Mouse (Mus musculus) MEL (cell line): ENCODE measurements around the gene Gm17622. TPM values are rescaled to one million over a fixed set of nuclear protein-coding genes. Genes with fewer than 3 reads are reported as not detected.

Source experiments
- DNase-seq: peaks from one replicate; pipeline ENCODE4 v3.0.0; 2011; ENCODE audit warnings: low read depth, low spot score
- H3K27ac ChIP-seq: 2 replicates; pipeline ENCODE4 v1.5.1; 2012; ENCODE audit warnings: low read depth, mild to moderate bottlenecking, control low read depth, low read length, moderate library complexity; ENCODE audit not compliant: control insufficient read depth
- H3K27me3 ChIP-seq, 2 experiments: fragments of 150-350 bp in 1 of 2; sonication (generic) in 1 of 2; 2 replicates each; pipeline ENCODE4 v1.6.1; 2012; ENCODE audit warnings: low read length in 2 of 2, mild to moderate bottlenecking in 2 of 2, improper control_type of control experiment in 1 of 2, moderate library complexity in 1 of 2; ENCODE audit not compliant: insufficient read depth in 2 of 2, control insufficient read depth in 1 of 2
- H3K36me3 ChIP-seq, 2 experiments: 2 replicates each; pipeline ENCODE4 v1.6.1; 2012 to 2014; ENCODE audit warnings: low read length in 2 of 2, improper control_type of control experiment in 1 of 2, inconsistent platforms in 1 of 2, mild to moderate bottlenecking in 1 of 2; ENCODE audit not compliant: insufficient read depth in 2 of 2, control insufficient read depth in 1 of 2
- H3K4me1 ChIP-seq, 2 experiments: fragments of 150-350 bp in 1 of 2; sonication (generic) in 1 of 2; 2 replicates each; pipeline ENCODE4 v1.6.1; 2012; ENCODE audit warnings: low read length in 2 of 2, improper control_type of control experiment in 1 of 2, mild to moderate bottlenecking in 1 of 2; ENCODE audit not compliant: insufficient read depth in 2 of 2, control insufficient read depth in 1 of 2
- H3K4me3 ChIP-seq, 2 experiments: fragments of 150-350 bp in 1 of 2; sonication (generic) in 1 of 2; 2 replicates each; pipeline ENCODE4 v1.5.1; 2012; ENCODE audit warnings: low read depth in 2 of 2, low read length in 2 of 2, mild to moderate bottlenecking in 2 of 2, moderate library complexity in 2 of 2, control low read depth in 1 of 2, improper control_type of control experiment in 1 of 2; ENCODE audit not compliant: control insufficient read depth in 1 of 2, insufficient read depth in 1 of 2
- H3K79me2 ChIP-seq: 2 replicates; pipeline ENCODE4 v1.6.1; 2012; ENCODE audit warnings: mild to moderate bottlenecking, low read length, moderate library complexity; ENCODE audit not compliant: control insufficient read depth, poor library complexity, insufficient read depth
- H3K9ac ChIP-seq: 2 replicates; pipeline ENCODE4 v1.6.1; 2012; ENCODE audit warnings: low read depth, mild to moderate bottlenecking, control low read depth, low read length, moderate library complexity; ENCODE audit not compliant: control insufficient read depth, poor library complexity, severe bottlenecking
- H3K9me3 ChIP-seq: fragments of 150-350 bp; sonication (generic); replicated peaks from 2 replicates; pipeline ENCODE4 v1.6.1; 2012; ENCODE audit warnings: mild to moderate bottlenecking, low read length, improper control_type of control experiment, moderate library complexity; ENCODE audit not compliant: insufficient read depth
- BHLHE40 ChIP-seq: IDR thresholded peaks from 2 replicates; pipeline ENCODE4 v1.6.1; 2012; ENCODE audit warnings: low read depth, mild to moderate bottlenecking, inconsistent platforms, low read length, improper control_type of control experiment, borderline replicate concordance
- CHD1 ChIP-seq: IDR thresholded peaks from 2 replicates; pipeline ENCODE4 v1.6.1; 2012; ENCODE audit warnings: low read depth, mild to moderate bottlenecking, inconsistent platforms, low read length, improper control_type of control experiment
- E2F4 ChIP-seq: IDR thresholded peaks from 2 replicates; pipeline ENCODE4 v1.6.1; 2011; ENCODE audit warnings: low read depth, low read length, improper control_type of control experiment, borderline replicate concordance
- EP300 ChIP-seq, 2 experiments: IDR thresholded peaks; 2 replicates each; pipeline ENCODE4 v1.6.1; 2011; ENCODE audit warnings: improper control_type of control experiment in 2 of 2, low read length in 2 of 2, low read depth in 1 of 2, mild to moderate bottlenecking in 1 of 2
- GATA1 ChIP-seq: IDR thresholded peaks from 2 replicates; pipeline ENCODE4 v1.6.1; 2011; ENCODE audit warnings: low read depth, low read length, improper control_type of control experiment
- HCFC1 ChIP-seq: IDR thresholded peaks from 2 replicates; pipeline ENCODE4 v1.6.1; 2012; ENCODE audit warnings: low read depth, mild to moderate bottlenecking, inconsistent platforms, low read length, improper control_type of control experiment, moderate library complexity
- MAFK ChIP-seq: IDR thresholded peaks from 2 replicates; pipeline ENCODE4 v1.6.1; 2011; ENCODE audit warnings: low read depth, mild to moderate bottlenecking, low read length, improper control_type of control experiment, borderline replicate concordance
- MAX ChIP-seq: IDR thresholded peaks from 2 replicates; pipeline ENCODE4 v1.6.1; 2011; ENCODE audit warnings: low read length, improper control_type of control experiment
- MAZ ChIP-seq: IDR thresholded peaks from 2 replicates; pipeline ENCODE4 v1.6.1; 2012; ENCODE audit warnings: low read depth, mild to moderate bottlenecking, inconsistent platforms, low read length, improper control_type of control experiment
- MEF2A ChIP-seq: IDR thresholded peaks from 2 replicates; pipeline ENCODE4 v1.6.1; 2014; ENCODE audit warnings: low read depth, mild to moderate bottlenecking, inconsistent platforms, low read length, improper control_type of control experiment; ENCODE audit not compliant: poor library complexity, insufficient replicate concordance, severe bottlenecking; ENCODE audit errors: extremely low read depth
- MXI1 ChIP-seq: IDR thresholded peaks from 2 replicates; pipeline ENCODE4 v1.6.1; 2011; ENCODE audit warnings: mild to moderate bottlenecking, low read depth, low read length, improper control_type of control experiment
- MYC ChIP-seq: IDR thresholded peaks from 2 replicates; pipeline ENCODE4 v1.6.1; 2011; ENCODE audit warnings: low read depth, mild to moderate bottlenecking, low read length, improper control_type of control experiment, moderate library complexity
- NELFE ChIP-seq: IDR thresholded peaks from 2 replicates; pipeline ENCODE4 v1.6.1; 2011; ENCODE audit warnings: low read depth, low read length, improper control_type of control experiment
- NRF1 ChIP-seq: IDR thresholded peaks from 2 replicates; pipeline ENCODE4 v1.6.1; 2014; ENCODE audit warnings: low read depth, mild to moderate bottlenecking, inconsistent platforms, low read length, improper control_type of control experiment, moderate library complexity; ENCODE audit not compliant: poor library complexity, insufficient read depth, severe bottlenecking
- POLR2AphosphoS2 ChIP-seq: IDR thresholded peaks from 2 replicates; pipeline ENCODE4 v1.6.1; 2011; ENCODE audit warnings: low read length, improper control_type of control experiment
- SIN3A ChIP-seq: IDR thresholded peaks from 2 replicates; pipeline ENCODE4 v1.6.1; 2012; ENCODE audit warnings: low read length, improper control_type of control experiment, inconsistent platforms
- SMC3 ChIP-seq: IDR thresholded peaks from 2 replicates; pipeline ENCODE4 v1.6.1; 2011; ENCODE audit warnings: low read depth, low read length, improper control_type of control experiment
- TAL1 ChIP-seq: IDR thresholded peaks from 2 replicates; pipeline ENCODE4 v1.6.1; 2012; ENCODE audit warnings: mild to moderate bottlenecking, inconsistent platforms, low read length, moderate library complexity, mixed read lengths
- USF1 ChIP-seq: IDR thresholded peaks from 2 replicates; pipeline ENCODE4 v1.6.1; 2014; ENCODE audit warnings: low read depth, mild to moderate bottlenecking, inconsistent platforms, low read length, improper control_type of control experiment, moderate library complexity
- USF2 ChIP-seq, 2 experiments: IDR thresholded peaks; 2 replicates each; pipeline ENCODE4 v1.6.1; 2011 to 2012; ENCODE audit warnings: improper control_type of control experiment in 2 of 2, low read length in 2 of 2, borderline replicate concordance in 1 of 2, inconsistent platforms in 1 of 2, low read depth in 1 of 2, mild to moderate bottlenecking in 1 of 2; ENCODE audit not compliant: insufficient read depth in 1 of 2
- ZC3H11A ChIP-seq: IDR thresholded peaks from 2 replicates; pipeline ENCODE4 v1.6.1; 2012; ENCODE audit warnings: low read depth, mild to moderate bottlenecking, inconsistent platforms, low read length, improper control_type of control experiment
- ZKSCAN1 ChIP-seq: IDR thresholded peaks from 2 replicates; pipeline ENCODE4 v1.6.1; 2012; ENCODE audit warnings: low read depth, mild to moderate bottlenecking, inconsistent platforms, low read length, improper control_type of control experiment, moderate library complexity
- polyA plus RNA-seq, 2 experiments: library from polyadenylated mRNA; stranded (reverse) in 1 of 2; unstranded in 1 of 2; fragments of >175 nt in 1 of 2; fragments of >200 nt in 1 of 2; gene quantifications; 2 replicates each; pipeline versions ENCODE4 v1.2.1 to v1.2.4; 2012; ENCODE audit warnings: low replicate concordance in 2 of 2, low read depth in 1 of 2; ENCODE audit not compliant: insufficient read length in 2 of 2, insufficient read depth in 1 of 2, missing spikeins in 1 of 2
- total RNA-seq: library from RNA; depleted of rRNA; stranded (reverse); fragments of 300-350 nt; gene quantifications from 2 replicates; pipeline ENCODE4 v1.2.3, GENCODE M21; 2012

Gene Gm17622
- total and polyA plus RNA-seq, 3 experiments = not detected

DNA sequence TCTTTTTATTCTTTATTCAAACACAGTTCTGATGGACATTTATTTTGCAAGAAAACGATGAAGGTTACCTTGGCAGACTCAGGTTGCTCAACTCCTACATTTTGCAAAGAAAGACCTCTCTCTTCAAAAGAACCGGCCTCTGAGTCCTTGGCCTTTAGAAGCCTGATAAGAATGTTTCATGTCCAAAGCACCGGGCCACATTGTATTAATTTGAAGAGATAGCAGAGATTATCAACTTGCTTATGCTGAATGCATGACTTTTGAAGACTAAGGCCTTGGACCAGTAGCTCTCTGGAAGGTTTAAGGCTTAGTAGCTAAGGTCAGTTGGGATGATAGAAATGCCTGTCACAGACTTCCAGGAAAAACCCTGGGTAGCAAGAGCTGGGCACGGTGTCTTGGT is 13.3 kb upstream of the Gm17622 start:
- H3K9ac ChIP-seq = no peak overlapping the region
- no peaks in the 10 kb centered on the region for H3K79me2 ChIP-seq
- no peak for TF ChIP-seq ZC3H11A
- TF ChIP-seq BHLHE40 = no peak
- no peak for TF ChIP-seq MYC
- TF ChIP-seq MAZ = no peak
- no peak for TF ChIP-seq NELFE
- no peak for TF ChIP-seq ZKSCAN1
- TF ChIP-seq CHD1 = no peak
- TF ChIP-seq NRF1 = no peak
- TF ChIP-seq TAL1 = no peak
- no peak for TF ChIP-seq HCFC1
- no peak for TF ChIP-seq MXI1
- H3K9me3 ChIP-seq = no peaks in the 10 kb centered on the region
- H3K4me3 ChIP-seq = no peak overlapping the region
- no peak for DNase-seq
- H3K4me1 ChIP-seq = no peaks in the 10 kb centered on the region
- H3K36me3 ChIP-seq = no peaks in the 10 kb centered on the region
- H3K27me3 ChIP-seq = no peaks in the 10 kb centered on the region
- H3K27ac ChIP-seq = no peak overlapping the region

DNA sequence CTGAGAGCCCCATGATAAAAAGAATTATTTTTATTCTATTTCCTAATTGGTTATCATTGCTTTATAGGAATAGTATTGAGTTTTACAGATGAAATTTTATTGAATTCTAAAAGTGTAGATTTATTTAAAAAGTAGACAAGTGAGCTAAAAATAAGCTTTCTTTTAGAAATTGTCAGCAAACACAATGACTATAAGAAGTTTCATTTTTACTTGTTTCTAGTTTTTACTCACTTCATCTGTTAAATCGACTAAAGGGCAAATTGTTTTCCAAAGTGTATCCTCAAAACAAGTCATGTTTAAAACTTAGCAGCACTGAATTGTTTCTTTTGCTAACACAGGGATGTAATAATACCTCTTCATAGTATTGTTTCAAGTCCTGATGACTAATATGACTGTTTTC is 11.5 kb upstream of the Gm17622 start:
- TF ChIP-seq GATA1 (no peak), EP300 (IDR thresholded peaks at IDR 0.05; ENCODE audit: low read depth in 1 of 2, low read length in 2 of 2) (no peak), MXI1 (no peak), SMC3 (no peak), NRF1 (no peak), ZC3H11A (no peak), USF2 (IDR thresholded peaks at IDR 0.05; ENCODE audit: borderline replicate concordance in 1 of 2, insufficient read depth in 1 of 2, low read depth in 1 of 2, low read length in 2 of 2) (no peak), E2F4 (no peak), POLR2AphosphoS2 (no peak), MEF2A (no peak), MYC (no peak), SIN3A (no peak), USF1 (no peak), MAFK (no peak), MAX (no peak)
- TF ChIP-seq, all 39 proteins: peak for 0
- Histone ChIP-seq H3K27ac (no peak overlapping the region), H3K27me3 (no peaks in the 10 kb centered on the region), H3K4me3 (no peak overlapping the region), H3K79me2 (no peaks in the 10 kb centered on the region), H3K4me1 (no peaks in the 10 kb centered on the region), H3K9ac (no peak overlapping the region), H3K9me3 (no peaks in the 10 kb centered on the region), H3K36me3 (no peaks in the 10 kb centered on the region)
- DNase-seq = no peak
